Mouse (Mus musculus): ENCODE data around the gene Kitl. TPM values are rescaled to one million over a fixed set of nuclear protein-coding genes. Genes with fewer than 3 reads are reported as not detected.

Kitl gene
- polyA plus RNA-seq, 1 experiment from 2014 or later, result 29.8 TPM

DNA sequence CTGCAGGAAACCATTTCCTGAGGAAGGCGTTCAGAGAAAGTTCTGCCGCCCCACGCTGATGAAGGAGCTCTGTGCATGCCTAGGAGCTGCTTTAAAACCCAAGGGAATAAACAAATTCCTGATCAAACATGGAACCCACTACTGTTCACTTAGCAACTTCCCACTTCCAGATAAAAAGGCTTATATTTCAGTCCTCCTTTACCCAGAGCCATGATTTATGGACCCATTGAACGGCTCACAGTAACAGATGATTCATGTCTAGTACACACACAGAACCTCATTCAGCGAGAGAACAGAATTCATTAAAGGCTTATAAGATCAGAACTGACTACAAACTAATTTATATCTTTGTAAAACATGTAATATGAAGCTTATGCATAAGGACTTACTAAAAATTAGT, 109.0 kb downstream of the Kitl start:
- no peaks in the 10 kb centered on the region for H3K36me3 ChIP-seq (ENCODE audit: control insufficient read depth, insufficient read depth, low read length)
- H3K4me1 ChIP-seq (ENCODE audit: control insufficient read depth, insufficient read depth, low read depth, low read length), result no peaks in the 10 kb centered on the region
- no peaks in the 10 kb centered on the region for H3K27me3 ChIP-seq (replicated peaks; ENCODE audit: control insufficient read depth, insufficient read depth, low read length)
- no peak overlapping the region for H3K9ac ChIP-seq (ENCODE audit: low read depth, low read length)
- H3K4me2 ChIP-seq (ENCODE audit: low read length), result no peak overlapping the region
- H3K4me3 ChIP-seq (ENCODE audit: low read length), result no peak overlapping the region
- no peaks in the 10 kb centered on the region for H3K9me3 ChIP-seq (ENCODE audit: control insufficient read depth, low read length)
- H3K27ac ChIP-seq (ENCODE audit: low read depth, low read length), result no peak overlapping the region
- no peak for ATAC-seq
- 77% methylated on average over 5 of the region's 5 CpGs for WGBS

DNA sequence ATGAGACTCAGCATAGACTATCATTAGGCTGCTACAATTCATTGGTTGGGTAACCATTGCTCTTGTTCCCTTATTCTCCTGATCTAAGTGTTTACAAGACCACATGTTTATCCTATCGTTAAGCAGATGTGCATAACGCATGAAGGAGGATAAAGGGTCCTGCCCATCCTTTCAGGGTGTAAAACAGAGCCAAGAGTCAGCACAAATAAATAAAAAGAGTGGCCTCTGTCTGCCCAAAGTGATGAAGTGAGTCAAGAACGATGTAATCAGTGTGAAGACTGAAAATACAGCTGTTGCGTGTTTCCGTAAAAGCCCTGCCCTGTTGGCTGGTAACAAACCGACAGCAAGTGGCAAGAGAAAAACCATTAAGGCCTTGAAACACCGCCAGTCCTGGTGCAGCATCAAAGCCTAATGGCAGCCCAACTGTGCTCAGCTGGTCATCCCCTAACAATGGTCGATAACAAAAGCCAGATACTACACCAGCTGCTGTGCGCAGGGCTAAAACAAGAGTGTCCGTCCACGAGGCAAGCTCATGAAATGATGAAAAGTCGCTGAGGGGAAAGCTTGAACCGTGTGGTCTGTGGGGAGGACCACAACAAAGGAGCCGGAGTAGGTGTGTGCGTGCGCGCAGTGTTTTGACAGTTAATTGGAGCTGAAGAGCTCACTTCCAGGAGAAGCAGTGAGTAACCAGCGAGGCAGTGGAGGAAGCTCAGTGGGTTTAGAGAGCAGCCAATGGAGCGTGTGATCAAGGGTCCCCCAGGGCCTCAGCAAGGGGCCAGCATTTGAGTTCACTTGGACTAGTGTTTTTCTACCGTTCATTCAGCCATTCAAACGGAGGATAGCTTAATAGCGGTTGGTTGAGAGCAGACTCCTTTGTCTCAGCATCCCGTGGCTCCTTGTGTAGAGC, 112.7 kb downstream of the Kitl start:
- 21% methylated on average over 23 of the region's 23 CpGs for WGBS
- Histone ChIP-seq H3K4me3 (ENCODE audit: low read length) (peak overlapping the region; percentile 16), H3K4me1 (ENCODE audit: control insufficient read depth, insufficient read depth, low read depth, low read length) (no peaks in the 10 kb centered on the region), H3K4me2 (ENCODE audit: low read length) (peak overlapping the region; percentile 44), H3K36me3 (ENCODE audit: control insufficient read depth, insufficient read depth, low read length) (no peaks in the 10 kb centered on the region), H3K9me3 (ENCODE audit: control insufficient read depth, low read length) (no peaks in the 10 kb centered on the region), H3K9ac (ENCODE audit: low read depth, low read length) (peak overlapping the region; percentile 23; the same call in 1 of the 2 replicates), H3K27ac (ENCODE audit: low read depth, low read length) (no peak overlapping the region), H3K27me3 (replicated peaks; ENCODE audit: control insufficient read depth, insufficient read depth, low read length) (no peaks in the 10 kb centered on the region)
- ATAC-seq, result peak; percentile 88

DNA sequence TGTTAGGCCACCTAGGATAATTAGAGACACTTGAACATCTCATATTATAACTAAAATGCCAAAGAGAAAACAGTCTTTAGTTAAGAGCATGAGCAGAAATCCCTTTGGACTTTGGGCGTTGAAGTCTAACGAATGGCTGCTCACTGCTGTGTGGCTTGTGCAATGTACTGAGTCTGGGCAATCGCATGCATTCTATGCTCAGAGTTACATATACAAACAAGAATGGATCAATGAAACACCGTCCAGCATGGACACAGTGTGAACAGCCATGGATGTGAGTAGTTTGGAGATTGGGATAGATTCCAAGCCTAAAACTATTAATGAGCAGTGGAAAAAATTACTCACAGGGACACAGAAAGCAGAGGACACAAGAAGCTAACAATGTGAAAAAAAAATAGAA, 116.2 kb downstream of the Kitl start:
- Histone ChIP-seq H3K27ac (ENCODE audit: low read depth, low read length) (no peak overlapping the region), H3K4me2 (ENCODE audit: low read length) (no peak overlapping the region), H3K9ac (ENCODE audit: low read depth, low read length) (no peak overlapping the region), H3K4me1 (ENCODE audit: control insufficient read depth, insufficient read depth, low read depth, low read length) (no peaks in the 10 kb centered on the region), H3K36me3 (ENCODE audit: control insufficient read depth, insufficient read depth, low read length) (no peaks in the 10 kb centered on the region), H3K27me3 (replicated peaks; ENCODE audit: control insufficient read depth, insufficient read depth, low read length) (no peaks in the 10 kb centered on the region), H3K9me3 (ENCODE audit: control insufficient read depth, low read length) (no peaks in the 10 kb centered on the region), H3K4me3 (ENCODE audit: low read length) (no peak overlapping the region)
- no peak for ATAC-seq
- 73% methylated on average over 4 of the region's 4 CpGs for WGBS

DNA sequence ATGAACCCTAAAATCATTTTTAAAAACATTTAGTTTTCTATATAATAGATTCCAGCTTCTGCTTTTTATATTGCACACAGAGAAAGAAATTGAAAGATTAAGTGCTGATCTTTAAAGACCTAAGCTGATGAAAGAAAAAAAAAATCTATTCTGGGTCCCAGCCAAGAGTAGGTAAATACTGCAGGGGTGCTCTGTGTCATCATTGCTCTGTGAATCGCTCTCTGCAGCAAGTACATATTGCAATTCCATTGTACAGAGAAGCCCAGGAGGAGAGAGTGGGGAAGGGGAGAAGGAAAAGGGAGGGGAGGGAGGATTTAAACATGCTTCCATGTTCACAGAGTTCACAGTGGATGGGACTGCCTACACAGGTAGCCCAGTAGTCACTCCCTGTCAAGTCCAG, 116.9 kb downstream of the Kitl start:
- H3K4me2 ChIP-seq (ENCODE audit: low read length), result no peak overlapping the region
- no peaks in the 10 kb centered on the region for H3K4me1 ChIP-seq (ENCODE audit: control insufficient read depth, insufficient read depth, low read depth, low read length)
- no peaks in the 10 kb centered on the region for H3K9me3 ChIP-seq (ENCODE audit: control insufficient read depth, low read length)
- 63% methylated on average over 1 of the region's 1 CpGs for WGBS
- H3K36me3 ChIP-seq (ENCODE audit: control insufficient read depth, insufficient read depth, low read length), result no peaks in the 10 kb centered on the region
- H3K27me3 ChIP-seq (replicated peaks; ENCODE audit: control insufficient read depth, insufficient read depth, low read length), result no peaks in the 10 kb centered on the region
- H3K27ac ChIP-seq (ENCODE audit: low read depth, low read length), result no peak overlapping the region
- no peak overlapping the region for H3K4me3 ChIP-seq (ENCODE audit: low read length)
- H3K9ac ChIP-seq (ENCODE audit: low read depth, low read length), result no peak overlapping the region
- no peak for ATAC-seq

DNA sequence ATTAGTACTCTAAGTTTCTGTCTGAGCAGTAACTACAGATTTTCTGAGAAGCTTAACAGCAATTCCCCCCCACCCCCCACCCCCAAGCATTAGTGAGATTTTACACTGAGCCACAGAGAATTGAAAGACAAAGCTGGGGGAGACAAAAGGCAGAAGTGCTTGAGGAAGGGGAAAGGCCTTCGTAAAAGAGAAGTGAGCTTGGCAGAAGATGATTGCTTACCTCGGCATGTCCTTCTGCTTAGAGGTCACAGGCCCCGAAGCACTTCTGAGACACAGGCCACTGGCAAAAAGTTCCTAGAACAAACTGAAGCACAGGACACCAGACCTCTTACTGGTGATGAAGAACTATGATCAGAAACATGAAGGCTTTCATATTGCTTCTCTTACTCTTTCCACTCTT, 123.1 kb downstream of the Kitl start:
- Histone ChIP-seq H3K4me3 (ENCODE audit: low read length) (no peak overlapping the region), H3K9ac (ENCODE audit: low read depth, low read length) (no peak overlapping the region), H3K4me1 (ENCODE audit: control insufficient read depth, insufficient read depth, low read depth, low read length) (no peaks in the 10 kb centered on the region), H3K36me3 (ENCODE audit: control insufficient read depth, insufficient read depth, low read length) (no peaks in the 10 kb centered on the region), H3K27me3 (replicated peaks; ENCODE audit: control insufficient read depth, insufficient read depth, low read length) (no peaks in the 10 kb centered on the region), H3K9me3 (ENCODE audit: control insufficient read depth, low read length) (no peaks in the 10 kb centered on the region), H3K27ac (ENCODE audit: low read depth, low read length) (no peak overlapping the region), H3K4me2 (ENCODE audit: low read length) (no peak overlapping the region)
- WGBS, result 77% methylated on average over 3 of the region's 3 CpGs
- no peak for ATAC-seq

DNA sequence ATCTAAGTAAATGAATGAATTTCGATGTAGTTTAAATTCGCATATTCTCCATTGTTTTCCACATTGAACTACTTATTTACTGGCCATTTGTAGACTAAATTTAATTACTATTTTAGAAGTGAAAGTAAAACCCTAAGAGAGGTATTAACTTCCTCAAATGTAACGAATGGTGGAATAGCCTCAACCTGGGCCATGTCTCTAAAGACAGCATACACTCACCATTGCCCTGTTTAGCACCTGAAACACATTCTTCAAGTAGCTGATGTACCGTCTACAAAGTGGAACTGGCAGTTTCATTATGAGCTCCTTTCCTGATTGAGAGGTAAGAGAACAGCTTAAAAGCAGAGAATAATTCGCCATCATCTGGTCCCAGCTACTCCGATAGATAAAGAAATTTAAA, 132.7 kb downstream of the Kitl start:
- Histone ChIP-seq H3K4me2 (ENCODE audit: low read length) (no peak overlapping the region), H3K4me3 (ENCODE audit: low read length) (no peak overlapping the region), H3K9ac (ENCODE audit: low read depth, low read length) (no peak overlapping the region), H3K4me1 (ENCODE audit: control insufficient read depth, insufficient read depth, low read depth, low read length) (no peaks in the 10 kb centered on the region), H3K9me3 (ENCODE audit: control insufficient read depth, low read length) (no peaks in the 10 kb centered on the region), H3K27me3 (replicated peaks; ENCODE audit: control insufficient read depth, insufficient read depth, low read length) (no peaks in the 10 kb centered on the region), H3K27ac (ENCODE audit: low read depth, low read length) (no peak overlapping the region), H3K36me3 (ENCODE audit: control insufficient read depth, insufficient read depth, low read length) (no peaks in the 10 kb centered on the region)
- no peak for ATAC-seq
- 95% methylated on average over 6 of the region's 6 CpGs for WGBS

Small RNAs within 50 kb of the gene (microRNA-seq; reads per million reads assigned to microRNA genes)
- gene Gm22918 (not detected), gene Gm25287 (not detected)

All from hindbrain, embryonic 16.5 days (tissue).